Mouse (Mus musculus): ENCODE measurements around the gene Drg2.

DNA sequence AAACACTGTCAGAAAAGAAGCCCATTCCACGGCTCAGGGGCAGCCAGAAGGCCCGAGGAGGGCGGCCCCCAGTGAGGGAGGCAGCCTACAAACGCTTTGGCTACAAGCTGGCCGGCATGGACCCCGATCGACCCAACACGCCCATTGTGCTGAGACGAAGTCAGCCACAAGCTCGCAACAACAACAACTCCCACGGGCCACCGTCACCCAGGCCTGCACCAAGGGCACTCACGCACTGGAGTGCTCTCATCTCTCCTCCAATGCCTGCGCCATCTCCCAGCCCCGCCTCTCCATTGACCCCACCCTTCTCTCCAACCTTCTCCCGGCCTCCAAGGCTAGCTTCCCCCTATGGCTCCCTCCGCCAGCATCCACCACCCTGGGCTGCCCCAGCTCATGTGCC lies 23.7 kb downstream of the Drg2 start:
- TF ChIP-seq EP300 (IDR thresholded peaks at IDR 0.05) (no peak), CTCF (IDR thresholded peaks at IDR 0.05) (no peak)
